Mouse (Mus musculus): Measurements from ENCODE around the gene Trim56.
A peak's percentile ranks its signal among the peaks of the same experiment; 100 is the strongest.
"Not testable (repeated sequence)": the region's sequence is repeated elsewhere in the genome, so short reads cannot be mapped to it uniquely, and the experiment has no call there.

Trim56 gene

GRCm38 (mm10) chr5:137115866-137116847 lies at the start of gene Trim56:
Gene Trim56, minus strand, starts transcription at chr5:137116209.
- DNase-seq (ENCODE audit: low spot score in 2 of 2), result peak; percentile 73 to 86

- no peak for DNase-seq (ENCODE audit: low spot score in 2 of 2)
Measured at GRCm38 (mm10) chr5:137161853-137162252, 45.8 kb upstream of the Trim56 start.

- DNase-seq (ENCODE audit: low spot score in 2 of 2), result peak in 1 of 2 experiments; percentile 21
Measured at GRCm38 (mm10) chr5:137159461-137159860, 43.5 kb upstream of the Trim56 start.

- DNase-seq (ENCODE audit: low spot score in 2 of 2), result no peak
Measured at GRCm38 (mm10) chr5:137153289-137153688, 37.3 kb upstream of the Trim56 start.

- no peak for DNase-seq (ENCODE audit: low spot score in 2 of 2)
Measured at GRCm38 (mm10) chr5:137152623-137153022, 36.6 kb upstream of the Trim56 start.

- DNase-seq (ENCODE audit: low spot score in 2 of 2), result not testable (repeated sequence)
Measured at GRCm38 (mm10) chr5:137149272-137149882, 33.4 kb upstream of the Trim56 start, which contains the start of gene Muc3. Gene Muc3, minus strand, starts transcription at chr5:137149322.

- DNase-seq (ENCODE audit: low spot score in 2 of 2), result no peak
Measured at GRCm38 (mm10) chr5:137140836-137141235, 24.8 kb upstream of the Trim56 start.

- no peak for DNase-seq (ENCODE audit: low spot score in 2 of 2)
Measured at GRCm38 (mm10) chr5:137138977-137139376, 23.0 kb upstream of the Trim56 start.

- DNase-seq (ENCODE audit: low spot score in 2 of 2), result no peak
Measured at GRCm38 (mm10) chr5:137134959-137135358, 18.9 kb upstream of the Trim56 start.

- peak; percentile 36 to 38 for DNase-seq (ENCODE audit: low spot score in 2 of 2)
Measured at GRCm38 (mm10) chr5:137131490-137131889, 15.5 kb upstream of the Trim56 start.

- no peak for DNase-seq (ENCODE audit: low spot score in 2 of 2)
Measured at GRCm38 (mm10) chr5:137129281-137129680, 13.3 kb upstream of the Trim56 start.

- DNase-seq (ENCODE audit: low spot score in 2 of 2), result no peak
Measured at GRCm38 (mm10) chr5:137123516-137123915, 7.5 kb upstream of the Trim56 start.

- DNase-seq (ENCODE audit: low spot score in 2 of 2), result peak; percentile 52 to 73
Measured at GRCm38 (mm10) chr5:137122686-137123193, 6.7 kb upstream of the Trim56 start.

GRCm38 (mm10) chr5:137121280-137121679 lies 5.3 kb upstream of the Trim56 start:
- DNase-seq (ENCODE audit: low spot score in 2 of 2), result no peak

GRCm38 (mm10) chr5:137118878-137119277 lies 2.9 kb upstream of the Trim56 start:
- no peak for DNase-seq (ENCODE audit: low spot score in 2 of 2)

- not testable (repeated sequence) for DNase-seq (ENCODE audit: low spot score in 2 of 2)
Measured at GRCm38 (mm10) chr5:137117994-137118393, 2.0 kb upstream of the Trim56 start.

GRCm38 (mm10) chr5:137116987-137117386 lies 978 bp upstream of the Trim56 start:
- no peak for DNase-seq (ENCODE audit: low spot score in 2 of 2)

- DNase-seq (ENCODE audit: low spot score in 2 of 2), result no peak
Measured at GRCm38 (mm10) chr5:137114891-137115561, 983 bp downstream of the Trim56 start.

GRCm38 (mm10) chr5:137111542-137112408 lies 4.2 kb downstream of the Trim56 start:
- no peak for DNase-seq (ENCODE audit: low spot score in 2 of 2)

- DNase-seq (ENCODE audit: low spot score in 2 of 2), result no peak
Measured at GRCm38 (mm10) chr5:137110863-137111262, 5.1 kb downstream of the Trim56 start.
